Mouse (Mus musculus) monocyte, adult 5-6 weeks (primary cell): ENCODE data around the gene Sft2d1. TPM values are rescaled to one million over a fixed set of nuclear protein-coding genes. Genes with fewer than 3 reads are reported as not detected.

Experiments used
- ATAC-seq: fragments of 153-309, 156-312 bp; replicated peaks from 2 replicates; pipeline ENCODE4 v1.8.0; 2017; ENCODE audit warnings: mild to moderate bottlenecking; ENCODE audit not compliant: low TSS enrichment, insufficient number of reproducible peaks, severe bottlenecking, poor library complexity, low FRiP score
- total RNA-seq: library from RNA; stranded (forward); fragments of 200-1000, 200-491, 200-594 nt; gene quantifications from 3 replicates; pipeline ENCODE4 v1.2.3, GENCODE M21; 2017

Sft2d1 gene
- total RNA-seq: 69.2 to 137 TPM (median 73.1 TPM) in 3 replicates

- peak; percentile 88 for ATAC-seq
Observed at GRCm38 (mm10) chr17:8310838-8311614, at the start of gene Sft2d1. Gene Sft2d1 (plus strand): TSS chr17:8311102.

DNA sequence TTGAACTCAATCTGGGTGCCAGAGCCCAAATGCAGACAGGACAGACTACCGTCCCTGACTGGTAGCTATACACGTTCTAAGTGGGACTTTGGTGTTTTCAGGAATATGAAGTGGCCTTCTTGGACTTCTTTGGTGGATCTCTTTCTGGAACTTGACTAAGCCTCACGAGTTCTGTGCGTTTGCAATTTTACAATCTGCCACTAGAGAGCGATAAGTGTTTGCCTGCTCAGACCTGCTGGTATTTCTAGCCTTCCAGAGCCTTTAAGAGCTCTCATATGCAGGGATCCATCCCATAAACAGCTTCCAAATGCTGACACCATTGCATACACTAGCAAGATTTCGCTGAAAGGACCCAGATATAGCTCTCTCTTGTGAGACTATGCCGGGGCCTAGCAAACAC is 46.3 kb upstream of the Sft2d1 start:
- peak; percentile 75; the same call in 1 of the 2 replicates for ATAC-seq

GRCm38 (mm10) chr17:8272054-8272749 is 38.7 kb upstream of the Sft2d1 start:
- no peak for ATAC-seq

GRCm38 (mm10) chr17:8272951-8273350 is 38.0 kb upstream of the Sft2d1 start:
- no peak; the same call in 1 of the 2 replicates for ATAC-seq

DNA sequence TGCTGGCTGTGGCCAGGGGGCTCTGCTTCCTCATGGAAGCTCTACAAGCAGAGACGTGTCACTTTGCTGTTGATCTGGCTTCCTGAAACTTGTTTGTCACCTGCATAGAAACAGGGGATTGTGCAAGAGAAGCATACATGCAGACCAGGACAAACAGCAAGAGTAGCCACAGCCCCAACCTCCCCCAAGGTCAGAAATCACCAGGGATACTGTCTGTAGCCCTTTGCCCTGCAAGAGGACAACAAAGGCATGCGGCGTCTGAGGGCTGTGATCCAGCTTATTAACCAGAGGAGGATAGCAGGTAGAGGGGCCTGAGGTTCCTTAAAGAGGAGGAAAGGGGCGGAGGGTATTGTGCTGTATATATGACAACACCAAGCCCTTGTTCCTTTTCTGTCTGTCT is 34.8 kb upstream of the Sft2d1 start:
- ATAC-seq: no peak

DNA sequence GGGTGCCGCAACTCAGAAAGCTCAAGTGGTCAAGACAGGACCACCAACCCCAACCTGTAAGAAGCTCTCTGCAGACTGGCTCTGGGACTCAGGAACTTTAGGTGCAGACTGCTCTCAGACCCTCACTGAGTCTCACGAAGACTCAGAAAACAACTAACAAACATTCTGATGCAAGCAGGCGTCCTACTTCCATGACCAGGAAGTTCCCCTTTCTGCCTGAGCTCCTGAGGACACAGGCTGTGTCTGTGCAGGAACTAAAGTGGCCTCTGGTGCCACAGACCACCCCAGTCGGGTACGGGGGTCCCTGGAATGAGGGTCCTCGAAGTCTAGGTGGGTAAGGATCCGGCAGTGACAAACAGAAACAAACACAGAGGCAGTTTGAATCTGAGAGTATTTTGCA is 34.2 kb upstream of the Sft2d1 start:
- no peak for ATAC-seq

GRCm38 (mm10) chr17:8277266-8277665 is 33.6 kb upstream of the Sft2d1 start:
- ATAC-seq: no peak

DNA sequence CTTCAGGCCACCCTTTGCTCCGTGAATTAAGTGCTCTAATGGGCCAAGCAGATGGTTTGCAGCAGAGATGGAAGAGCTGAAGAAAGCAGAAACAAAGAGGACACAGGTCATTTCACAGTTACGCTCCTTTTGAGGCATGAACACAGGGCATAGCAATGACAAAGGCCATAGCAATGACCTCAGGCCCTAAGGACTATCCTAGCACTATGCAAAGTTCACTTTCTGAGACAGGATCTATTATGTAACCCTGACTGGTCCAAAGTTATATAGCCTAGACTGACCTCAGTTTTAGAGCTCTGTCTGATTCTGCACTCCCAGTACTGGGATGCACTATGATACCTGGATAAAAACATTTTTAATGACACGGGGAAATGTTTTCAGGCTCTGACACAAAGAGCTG is 32.5 kb upstream of the Sft2d1 start:
- ATAC-seq: no peak

- peak; percentile 49 for ATAC-seq
Observed at GRCm38 (mm10) chr17:8282821-8283525, 27.9 kb upstream of the Sft2d1 start, which contains the start of gene Mpc1. Gene Mpc1 (plus strand): TSS chr17:8282904.

- ATAC-seq: peak; percentile 95
Observed at GRCm38 (mm10) chr17:8283526-8284253, 27.2 kb upstream of the Sft2d1 start.

GRCm38 (mm10) chr17:8284254-8284661 is 26.6 kb upstream of the Sft2d1 start:
- ATAC-seq: peak; percentile 12; the same call in 1 of the 2 replicates

DNA sequence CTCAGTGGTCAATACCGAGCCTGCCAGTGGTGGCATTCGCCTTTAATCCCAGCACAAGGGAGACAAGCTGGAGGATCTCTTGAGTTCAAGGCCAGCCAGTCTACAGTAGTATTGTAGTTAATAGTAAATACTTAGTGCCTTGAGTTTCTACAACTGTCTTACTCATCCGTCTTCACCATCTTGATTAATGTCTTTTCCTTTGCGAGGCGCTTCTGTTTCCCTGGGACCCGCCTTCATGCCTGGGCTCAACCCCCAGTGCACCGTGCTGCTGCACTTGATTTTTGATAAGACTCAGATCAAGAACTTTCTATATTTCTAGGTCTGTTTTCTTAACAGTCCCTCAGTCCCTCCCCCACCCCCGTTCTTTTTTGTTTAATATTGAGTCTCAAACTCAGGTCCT is 25.8 kb upstream of the Sft2d1 start:
- no peak for ATAC-seq

- no peak for ATAC-seq
Observed at GRCm38 (mm10) chr17:8286987-8287386, 23.9 kb upstream of the Sft2d1 start.

GRCm38 (mm10) chr17:8289993-8290679 is 20.8 kb upstream of the Sft2d1 start:
- no peak for ATAC-seq

DNA sequence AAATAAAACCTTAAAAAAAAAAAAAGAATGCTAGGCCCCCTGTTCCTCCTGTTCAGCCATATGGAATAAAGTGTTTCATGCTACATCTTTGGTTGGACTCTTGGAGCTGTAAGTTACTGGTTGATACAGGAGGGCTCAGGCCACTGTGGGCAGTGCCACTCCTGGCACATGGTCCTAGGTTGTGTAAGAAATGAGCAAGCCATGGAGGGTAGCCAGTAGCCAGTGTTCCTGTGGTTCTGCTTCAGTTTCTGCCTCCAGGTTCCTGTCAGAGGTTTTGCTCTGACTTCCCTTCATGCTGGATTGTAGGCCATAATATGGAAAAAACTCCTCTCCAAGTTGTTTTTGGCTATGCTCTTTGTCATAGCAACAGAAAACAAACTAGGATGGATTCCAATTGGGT is 20.2 kb upstream of the Sft2d1 start:
- no peak for ATAC-seq

GRCm38 (mm10) chr17:8295825-8296224 is 15.1 kb upstream of the Sft2d1 start:
- no peak for ATAC-seq

DNA sequence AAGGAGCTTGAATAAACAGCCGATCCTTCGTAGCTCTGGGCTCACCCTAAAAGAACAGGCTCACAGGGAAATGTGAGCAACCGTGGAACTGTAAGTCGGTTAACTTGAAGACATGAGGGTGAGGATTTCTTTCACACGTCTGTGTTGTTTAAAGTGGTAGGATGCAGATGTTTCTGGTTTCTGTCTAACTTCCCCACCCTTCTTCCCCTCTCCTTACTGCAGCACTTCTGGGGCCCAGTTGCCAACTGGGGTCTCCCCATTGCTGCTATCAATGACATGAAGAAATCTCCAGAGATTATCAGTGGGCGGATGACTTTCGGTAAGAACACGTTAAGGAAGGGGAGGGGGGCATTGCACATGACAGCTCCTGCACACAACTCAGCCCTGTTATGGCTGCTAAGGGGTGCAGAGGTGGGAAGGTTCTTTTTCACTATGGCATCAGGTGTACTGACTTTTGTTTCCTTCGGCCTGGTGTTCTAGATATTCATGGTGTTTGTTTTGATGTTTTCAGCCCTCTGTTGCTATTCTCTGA is 14.5 kb upstream of the Sft2d1 start:
- ATAC-seq: no peak

- no peak for ATAC-seq
Observed at GRCm38 (mm10) chr17:8297746-8298145, 13.2 kb upstream of the Sft2d1 start.
